ENCODE assay signal across 26 mouse cellular contexts in the genomic region with DNA sequence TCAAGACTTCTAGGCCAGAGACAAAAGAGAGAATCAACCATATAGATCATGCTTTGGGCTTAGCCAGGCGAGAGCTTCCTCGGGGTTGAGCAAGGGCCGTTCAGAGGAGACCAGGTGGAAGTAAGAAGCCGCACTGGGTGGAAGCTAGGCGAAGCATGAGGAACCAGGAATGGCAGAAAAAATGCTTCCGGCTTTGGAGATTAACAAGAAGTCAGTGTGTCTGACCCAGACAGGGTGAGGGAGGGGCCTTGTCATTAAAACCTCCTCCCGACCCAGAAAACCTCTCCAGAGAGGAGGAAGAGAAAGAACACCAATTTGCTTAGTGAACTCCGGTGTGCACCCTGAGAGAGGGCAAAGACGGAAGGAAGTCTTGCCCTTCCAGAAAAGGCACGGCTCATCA. TPM values are rescaled to one million over a fixed set of nuclear protein-coding genes. Genes with fewer than 3 reads are reported as not detected.
DNase-seq lines count a peak whose midpoint lies in the region; ATAC-seq and TF ChIP-seq lines count a peak whose summit lies in the region.
"Had no signal": no experiment of that assay in that cellular context is flagged by ENCODE, and none has a peak within 500 bp of the region (broad histone marks: within the 10 kb centered on the region; RNA-seq: fewer than 3 reads in every experiment).

No protein-coding gene starts in this region.

- intact Hi-C loops in gastrocnemius, adult 2 months (cut with DNase I) = no loop called here

- no peaks in the 10 kb centered on the region for H3K36me3 ChIP-seq in E14TG2a.4 (ENCODE audit: insufficient read depth, low read length)
- no peaks in the 10 kb centered on the region for H3K36me3 ChIP-seq in embryonic facial prominence, embryonic 12.5 days
- H3K36me3 ChIP-seq in midbrain, embryonic 14.5 days (ENCODE audit: control insufficient read depth, insufficient read depth, low read length) = no peaks in the 10 kb centered on the region
- no peaks in the 10 kb centered on the region for H3K36me3 ChIP-seq in neural tube, embryonic 15.5 days
- H3K36me3 ChIP-seq: heart, embryonic 15.5 days had no signal

- TF ChIP-seq CTCF in gastrocnemius, adult 2 months (IDR thresholded peaks at IDR 0.05) = no peak
- no peak for TF ChIP-seq CTCF in E14TG2a.4 (conservative IDR thresholded peaks at IDR 0.05; ENCODE audit: low read length)

- no peaks in the 10 kb centered on the region for H3K27me3 ChIP-seq in E14TG2a.4 (ENCODE audit: insufficient read depth, low read length)
- no peaks in the 10 kb centered on the region for H3K27me3 ChIP-seq in embryonic facial prominence, embryonic 12.5 days
- no peaks in the 10 kb centered on the region for H3K27me3 ChIP-seq in midbrain, embryonic 14.5 days (ENCODE audit: control insufficient read depth, insufficient read depth, low read length)
- H3K27me3 ChIP-seq in neural tube, embryonic 15.5 days (replicated peaks) = no peaks in the 10 kb centered on the region
- H3K27me3 ChIP-seq: forebrain, embryonic 13.5 days; heart, embryonic 15.5 days; Patski had no signal

- H3K4me2 ChIP-seq in embryonic facial prominence, embryonic 12.5 days (replicated peaks) = no peak overlapping the region
- H3K4me2 ChIP-seq in midbrain, embryonic 14.5 days (ENCODE audit: low read length) = no peak overlapping the region
- no peak overlapping the region for H3K4me2 ChIP-seq in neural tube, embryonic 15.5 days
- H3K4me2 ChIP-seq: forebrain, embryonic 13.5 days; heart, embryonic 11.5 days; heart, embryonic 15.5 days; hindbrain, embryonic 14.5 days had no signal

- 74% methylated on average over 10 of the region's 10 CpGs for WGBS in embryonic facial prominence, embryonic 12.5 days
- WGBS in midbrain, embryonic 14.5 days = 93% methylated on average over 10 of the region's 10 CpGs
- WGBS in neural tube, embryonic 15.5 days = 93% methylated on average over 10 of the region's 10 CpGs

- H3K4me3 ChIP-seq in gastrocnemius, adult 2 months = no peak overlapping the region
- peak overlapping the region; percentile 45 for H3K4me3 ChIP-seq in E14TG2a.4 (replicated peaks; ENCODE audit: low read length)
- no peak overlapping the region for H3K4me3 ChIP-seq in embryonic facial prominence, embryonic 12.5 days
- H3K4me3 ChIP-seq in midbrain, embryonic 14.5 days (replicated peaks; ENCODE audit: low read depth, low read length) = no peak overlapping the region
- H3K4me3 ChIP-seq in neural tube, embryonic 15.5 days (replicated peaks) = no peak overlapping the region
- H3K4me3 ChIP-seq: forebrain, embryonic 13.5 days; heart, embryonic 15.5 days had no signal

- H3K27ac ChIP-seq in gastrocnemius, adult 2 months = no peak overlapping the region
- H3K27ac ChIP-seq in embryonic facial prominence, embryonic 12.5 days = 0 out of 2 replicates have a peak overlapping the region, but pooled peaks have one; percentile 11
- H3K27ac ChIP-seq in midbrain, embryonic 14.5 days (replicated peaks; ENCODE audit: low read depth, low read length) = no peak overlapping the region
- H3K27ac ChIP-seq in neural tube, embryonic 15.5 days (replicated peaks) = no peak overlapping the region
- H3K27ac ChIP-seq: forebrain, embryonic 13.5 days; heart, embryonic 15.5 days; hindbrain, embryonic 14.5 days had no signal

- DNase-seq in gastrocnemius, adult 2 months = peak; percentile 7
- no peak for DNase-seq in gastrocnemius, postnatal 10 days
- peak; percentile 66 for DNase-seq in retina, postnatal 1 day
- no peak for DNase-seq in midbrain, embryonic 14.5 days
- DNase-seq: adrenal gland, adult 2 months; adrenal gland, postnatal 36 days; B cell, adult 2 months; cerebellum, adult 11 months; cerebellum, adult 8-10 months; cerebellum, postnatal 25 days; forebrain, postnatal 0 days; gastrocnemius, postnatal 36 days; heart, adult 18-20 months; heart, postnatal 14 days had no signal

- ATAC-seq in embryonic facial prominence, embryonic 12.5 days (ENCODE audit: insufficient number of reproducible peaks, insufficient read depth, low FRiP score, low TSS enrichment) = no peak
- ATAC-seq in midbrain, embryonic 14.5 days (ENCODE audit: low FRiP score, low TSS enrichment) = no peak
- no peak for ATAC-seq in neural tube, embryonic 15.5 days (ENCODE audit: low FRiP score)
- ATAC-seq: CD4-positive, CD25-positive, alpha-beta regulatory T cell, adult 4 months; forebrain, embryonic 13.5 days; forebrain, postnatal 0 days; intestine, embryonic 16.5 days; Patski had no signal

- no peak overlapping the region for H3K9ac ChIP-seq in embryonic facial prominence, embryonic 12.5 days
- H3K9ac ChIP-seq in midbrain, embryonic 14.5 days (replicated peaks; ENCODE audit: low read length) = no peak overlapping the region
- no peak overlapping the region for H3K9ac ChIP-seq in neural tube, embryonic 15.5 days (replicated peaks)
- H3K9ac ChIP-seq: forebrain, embryonic 13.5 days; forebrain, postnatal 0 days; heart, embryonic 15.5 days; hindbrain, embryonic 14.5 days had no signal

- peaks cover 45% of the 10 kb centered on the region for H3K4me1 ChIP-seq in E14TG2a.4 (replicated peaks; ENCODE audit: low read depth, low read length)
- peaks cover 7% of the 10 kb centered on the region; the same call in 1 of the 2 replicates for H3K4me1 ChIP-seq in embryonic facial prominence, embryonic 12.5 days
- no peaks in the 10 kb centered on the region for H3K4me1 ChIP-seq in midbrain, embryonic 14.5 days (ENCODE audit: control insufficient read depth, insufficient read depth, low read length)
- no peaks in the 10 kb centered on the region for H3K4me1 ChIP-seq in neural tube, embryonic 15.5 days
- H3K4me1 ChIP-seq: forebrain, embryonic 13.5 days; heart, embryonic 15.5 days had no signal

- no peaks in the 10 kb centered on the region for H3K9me3 ChIP-seq in E14TG2a.4 (ENCODE audit: low read length)
- H3K9me3 ChIP-seq in embryonic facial prominence, embryonic 12.5 days = no peaks in the 10 kb centered on the region
- no peaks in the 10 kb centered on the region for H3K9me3 ChIP-seq in midbrain, embryonic 14.5 days (ENCODE audit: control insufficient read depth, low read length)
- no peaks in the 10 kb centered on the region for H3K9me3 ChIP-seq in neural tube, embryonic 15.5 days (replicated peaks)
- H3K9me3 ChIP-seq: forebrain, embryonic 13.5 days; heart, embryonic 15.5 days had no signal

RNA-seq across cellular contexts. Expression of gene St6galnac1, which starts 8.9 kb away (rescaled TPM):
- not detected for total RNA-seq in gastrocnemius, adult 2 months (2021)
- not detected for total RNA-seq in gastrocnemius, postnatal 10 days (2021)
- polyA plus RNA-seq in embryonic facial prominence, embryonic 12.5 days (2016; fragmentation: Nextera tagmentation; extraction: Ambion mirVana) = not detected in 2 replicates
- not detected in 2 replicates for polyA plus RNA-seq in midbrain, embryonic 14.5 days (2014; fragmentation: Nextera tagmentation; extraction: Ambion mirVana)
- polyA plus RNA-seq in neural tube, embryonic 15.5 days (2015; fragmentation: Nextera tagmentation; extraction: Ambion mirVana) = not detected in 2 replicates
- total RNA-seq: forebrain, postnatal 0 days; gastrocnemius, adult 18-20 months; gastrocnemius, postnatal 36 days; heart, adult 18-20 months; heart, postnatal 14 days; hematopoietic stem cell, adult 5-6 weeks had no signal
- polyA plus RNA-seq: forebrain, embryonic 13.5 days; forebrain, postnatal 0 days; heart, embryonic 11.5 days; heart, embryonic 15.5 days; hindbrain, embryonic 14.5 days; intestine, embryonic 16.5 days; Patski had no signal

RNA-seq across cellular contexts. Expression of gene Mxra7, which starts 43.6 kb away (rescaled TPM):
- total RNA-seq in gastrocnemius, adult 2 months (2021) = 10 to 100 TPM in 1 of 2 experiments, 1 to 10 TPM in 1; 6.7 to 12.7 TPM
- total RNA-seq in gastrocnemius, postnatal 10 days (2021) = 10 to 100 TPM; 39.7 to 50.1 TPM
- polyA plus RNA-seq in embryonic facial prominence, embryonic 12.5 days (2016; fragmentation: Nextera tagmentation; extraction: Ambion mirVana) = 31.7 and 34.1 TPM in 2 replicates
- 20.7 and 20.9 TPM in 2 replicates for polyA plus RNA-seq in midbrain, embryonic 14.5 days (2014; fragmentation: Nextera tagmentation; extraction: Ambion mirVana)
- polyA plus RNA-seq in neural tube, embryonic 15.5 days (2015; fragmentation: Nextera tagmentation; extraction: Ambion mirVana) = 38.2 and 43.2 TPM in 2 replicates
- polyA plus RNA-seq: CD4-positive, CD25-positive, alpha-beta regulatory T cell, adult 4 months had no signal

RNA-seq across cellular contexts. Expression of gene Mettl23, which starts 58.9 kb away (rescaled TPM):
- total RNA-seq in gastrocnemius, adult 2 months (2021) = 10 to 100 TPM; 35.4 to 42.9 TPM
- 10 to 100 TPM; 28.4 to 32.5 TPM for total RNA-seq in gastrocnemius, postnatal 10 days (2021)
- polyA plus RNA-seq in embryonic facial prominence, embryonic 12.5 days (2016; fragmentation: Nextera tagmentation; extraction: Ambion mirVana) = 63.7 and 71.2 TPM in 2 replicates
- polyA plus RNA-seq in midbrain, embryonic 14.5 days (2014; fragmentation: Nextera tagmentation; extraction: Ambion mirVana) = 80.4 and 87.6 TPM in 2 replicates
- polyA plus RNA-seq in neural tube, embryonic 15.5 days (2015; fragmentation: Nextera tagmentation; extraction: Ambion mirVana) = 64.7 and 66.7 TPM in 2 replicates

RNA-seq across cellular contexts. Expression of gene Jmjd6, which starts 59.0 kb away (rescaled TPM):
- total RNA-seq in gastrocnemius, adult 2 months (2021) = 10 to 100 TPM; 21.7 to 30.4 TPM
- total RNA-seq in gastrocnemius, postnatal 10 days (2021) = 10 to 100 TPM; 23.9 to 26.4 TPM
- 79.2 and 80.5 TPM in 2 replicates for polyA plus RNA-seq in embryonic facial prominence, embryonic 12.5 days (2016; fragmentation: Nextera tagmentation; extraction: Ambion mirVana)
- 70.8 and 81.4 TPM in 2 replicates for polyA plus RNA-seq in midbrain, embryonic 14.5 days (2014; fragmentation: Nextera tagmentation; extraction: Ambion mirVana)
- polyA plus RNA-seq in neural tube, embryonic 15.5 days (2015; fragmentation: Nextera tagmentation; extraction: Ambion mirVana) = 63.2 and 68.6 TPM in 2 replicates

Comparison
In these comparisons a context has a peak if more than half of its experiments do, and no peak if none do; other contexts are left out.
1. DNase-seq: peak in gastrocnemius, adult 2 months (single experiment) and retina, postnatal 1 day (single experiment); none in gastrocnemius, postnatal 10 days (single experiment) and midbrain, embryonic 14.5 days (single experiment).